Mouse (Mus musculus): ENCODE data around the gene Rreb1. TPM values are rescaled to one million over a fixed set of nuclear protein-coding genes. Genes with fewer than 3 reads are reported as not detected.

Gene Rreb1
- total RNA-seq, 2 experiments from 2014 or later: 54.1 to 71.5 TPM

- DNase-seq: no peak
Observed at GRCm38 (mm10) chr13:37853441-37853840, 75.2 kb downstream of the Rreb1 start.

GRCm38 (mm10) chr13:37854031-37854431 is 75.8 kb downstream of the Rreb1 start:
- DNase-seq: peak; percentile 68 to 80

DNA sequence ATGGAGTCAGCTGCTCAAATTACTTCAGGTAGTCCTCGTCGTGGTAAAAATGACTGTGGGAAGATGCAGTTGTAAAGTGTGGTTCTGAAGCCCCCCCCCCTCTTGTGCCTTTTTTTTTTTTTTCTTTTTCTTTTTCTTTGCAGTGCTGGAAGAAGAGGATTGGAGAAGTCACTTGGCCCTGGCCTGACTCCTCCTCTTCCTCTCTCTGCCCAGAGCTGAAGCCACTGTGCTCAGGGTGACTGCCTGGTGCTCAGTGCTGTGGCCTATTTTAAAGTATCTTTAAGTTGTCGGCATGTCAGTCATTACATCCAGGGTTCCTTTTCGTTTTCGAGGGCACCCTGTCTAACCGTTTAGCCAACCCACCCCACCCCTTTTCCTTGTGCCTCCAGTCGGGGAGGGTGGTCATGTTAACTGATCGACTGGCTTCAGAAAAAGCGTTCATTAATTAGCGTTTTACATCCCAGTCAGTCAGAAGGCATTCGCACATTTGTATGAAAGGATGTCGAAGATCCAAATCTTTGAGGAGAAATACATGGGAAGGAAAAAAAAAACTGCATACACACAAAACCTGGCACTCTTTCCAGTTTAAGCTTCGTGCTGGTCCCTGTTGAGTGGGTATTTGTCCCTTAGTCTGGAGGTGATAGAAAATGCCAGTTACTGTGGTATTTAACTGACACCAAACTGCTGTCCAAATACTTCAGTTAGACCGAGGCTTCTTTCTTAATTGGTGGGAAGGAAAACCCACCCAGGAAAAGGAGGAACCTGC is 76.4 kb downstream of the Rreb1 start:
- peak in 1 of 2 experiments; percentile 38 for DNase-seq

DNA sequence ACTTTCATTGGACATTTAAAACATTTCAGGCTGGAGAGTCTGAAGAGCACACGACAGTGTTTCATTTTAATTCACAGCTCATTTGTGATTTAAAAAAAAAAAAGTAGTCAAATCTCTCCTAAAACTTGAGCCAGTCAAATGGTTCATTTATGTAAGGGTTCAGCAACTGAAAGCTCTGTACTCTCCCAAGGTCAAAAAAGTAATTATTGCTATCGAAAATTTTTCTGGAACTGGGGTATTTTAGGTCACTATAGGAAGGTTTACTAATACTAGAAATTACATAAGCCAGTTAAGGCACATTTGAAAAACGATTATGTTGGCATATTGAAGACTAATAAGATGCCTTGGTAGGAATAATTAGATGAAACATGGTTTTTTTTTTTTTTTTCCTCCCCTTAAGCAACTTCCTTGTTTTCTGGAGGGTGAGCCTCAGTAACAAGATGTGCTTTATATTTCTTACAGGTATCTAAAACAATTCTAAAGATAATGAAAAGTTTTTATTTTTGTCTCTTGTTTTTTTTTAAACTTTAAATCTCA is 77.1 kb downstream of the Rreb1 start:
- no peak for DNase-seq

DNA sequence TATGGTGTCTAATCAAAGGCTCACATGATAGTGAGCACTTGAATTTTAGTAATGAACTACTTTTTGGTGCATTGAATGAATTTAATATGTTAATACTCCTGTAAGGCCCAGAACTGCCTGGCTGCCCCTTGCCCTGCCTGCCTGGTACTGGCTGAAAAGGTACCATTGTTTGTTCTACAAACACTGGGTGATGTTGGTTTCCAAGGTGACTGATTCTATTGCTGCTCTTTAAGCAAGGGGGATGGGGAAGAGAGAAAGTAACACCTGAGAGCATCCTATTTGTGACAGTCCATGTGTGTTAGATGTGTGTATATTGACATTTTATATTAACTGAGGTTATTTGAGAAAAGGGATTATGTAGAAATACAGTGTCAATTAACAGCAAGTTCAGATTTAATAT is 77.6 kb downstream of the Rreb1 start:
- no peak for DNase-seq

DNA sequence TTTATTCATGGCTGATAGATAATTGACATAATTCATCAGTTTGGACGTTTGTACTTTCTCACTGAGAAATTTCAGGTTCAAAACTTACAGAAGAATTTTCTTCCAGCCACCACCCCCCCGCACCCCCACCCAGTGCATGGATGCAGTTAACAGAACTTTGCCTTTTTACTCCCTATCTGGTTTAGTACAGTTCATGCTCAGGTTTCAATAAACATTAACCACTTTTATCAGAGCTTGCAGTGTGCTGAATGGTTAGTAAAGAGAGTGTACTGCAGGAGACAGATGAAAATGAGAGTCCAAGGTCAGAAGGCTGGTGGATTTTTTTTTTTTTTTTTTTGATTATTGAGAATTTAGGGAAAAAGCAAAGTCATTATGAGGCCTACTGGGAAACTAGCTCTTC is 78.3 kb downstream of the Rreb1 start:
- DNase-seq: no peak

DNA sequence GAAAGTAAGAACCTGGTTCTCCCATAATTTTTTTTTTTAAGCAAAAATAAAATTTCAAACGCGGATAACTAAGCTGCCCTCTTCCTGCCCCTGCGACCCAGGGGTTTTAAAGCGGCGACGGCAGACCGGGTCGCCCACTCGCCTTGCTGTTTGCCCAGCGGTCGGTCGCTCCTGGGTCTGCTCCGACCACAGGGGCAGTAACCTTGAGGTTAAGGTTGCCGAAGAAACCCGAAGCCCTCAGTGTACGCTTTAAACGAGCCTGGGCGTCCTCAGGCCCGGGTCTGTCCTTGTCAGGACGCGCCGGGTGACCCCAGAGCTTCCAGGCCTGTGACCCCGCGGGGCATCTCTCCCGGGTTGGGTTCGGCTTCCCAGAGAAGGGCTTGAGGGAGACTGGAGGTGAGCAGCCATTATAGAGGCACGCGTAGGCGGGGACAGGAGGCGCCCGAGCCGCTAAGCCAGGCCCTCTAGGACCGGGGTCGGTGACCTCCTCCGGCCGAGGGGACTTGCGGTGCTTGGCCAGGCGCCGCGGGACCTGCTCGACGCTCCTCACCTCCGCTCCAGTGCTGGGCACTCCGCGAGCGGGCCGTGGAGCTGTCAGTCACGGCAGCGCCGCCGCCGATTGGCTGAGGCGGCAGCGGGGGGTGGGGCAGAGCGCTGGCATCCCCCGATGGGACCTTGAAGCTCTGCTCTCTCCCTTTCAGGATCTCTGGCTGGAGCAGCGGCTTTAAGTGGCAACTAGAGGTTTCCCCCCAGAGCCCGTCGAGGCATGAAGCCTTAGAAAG is 79.3 kb downstream of the Rreb1 start:
- DNase-seq: peak; percentile 96 to 97

DNA sequence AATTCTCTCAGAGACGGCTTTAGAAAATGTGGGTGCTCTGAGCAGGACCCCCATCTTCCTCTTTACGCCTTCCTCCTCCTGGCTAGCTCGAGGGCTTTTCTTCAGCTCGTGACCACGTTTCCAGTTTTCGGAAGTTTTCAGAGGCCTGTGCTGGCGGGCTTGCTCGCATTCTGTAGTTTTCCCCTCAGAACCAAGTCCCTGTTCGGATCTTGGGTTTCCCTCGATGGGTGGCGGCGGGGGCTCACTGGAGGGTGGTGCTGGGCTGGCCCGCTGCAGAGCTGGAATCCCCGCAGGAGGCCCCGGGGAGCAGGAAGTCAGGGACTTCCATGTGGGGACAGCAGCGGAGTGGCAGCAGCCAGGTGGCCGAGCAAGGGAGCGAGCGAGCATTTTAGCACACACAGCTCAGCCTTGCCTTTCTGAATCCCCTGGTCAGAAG is 79.9 kb downstream of the Rreb1 start:
- peak; percentile 46 to 66 for DNase-seq

DNA sequence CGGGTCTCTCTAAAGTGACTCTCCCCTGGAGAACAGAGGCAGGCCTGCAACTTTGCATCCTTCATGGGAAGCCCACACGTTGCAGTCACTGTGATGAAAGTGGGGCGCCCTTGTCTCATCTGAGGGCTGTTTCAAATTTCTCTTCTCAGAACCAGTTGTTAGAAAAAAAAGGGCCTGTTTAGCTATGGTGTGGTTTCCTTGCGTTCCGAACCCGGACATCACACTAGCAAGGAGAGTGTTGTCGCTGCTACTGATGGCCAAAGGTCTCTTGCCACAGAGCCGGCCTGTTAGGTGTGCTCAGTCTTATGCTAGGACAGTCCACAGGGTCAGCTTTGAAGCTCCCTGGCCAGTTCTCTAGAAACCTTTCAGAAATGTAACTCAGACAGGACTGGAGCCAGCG is 80.3 kb downstream of the Rreb1 start:
- DNase-seq: no peak

- DNase-seq: no peak
Observed at GRCm38 (mm10) chr13:37859782-37860181, 81.6 kb downstream of the Rreb1 start.

DNA sequence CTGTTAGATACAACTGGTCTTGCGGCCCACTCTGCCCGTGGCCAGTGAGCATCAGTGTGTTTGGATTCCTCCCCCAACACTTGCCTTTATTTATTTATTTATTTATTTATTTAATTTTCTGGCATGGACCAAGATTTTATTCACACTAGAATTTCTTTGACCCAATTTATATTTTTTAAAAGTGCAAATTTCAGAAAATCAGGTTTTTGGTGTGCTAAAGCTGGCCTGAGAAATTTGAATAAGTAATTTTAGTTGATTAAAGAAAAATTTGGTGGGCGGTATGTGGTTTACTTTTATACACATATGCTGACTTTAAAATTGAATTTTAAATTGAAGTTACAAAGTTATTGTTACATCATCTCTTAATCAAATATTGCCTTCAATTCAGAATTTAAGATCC is 82.0 kb downstream of the Rreb1 start:
- DNase-seq: no peak

GRCm38 (mm10) chr13:37860789-37861188 is 82.6 kb downstream of the Rreb1 start:
- no peak for DNase-seq

GRCm38 (mm10) chr13:37862492-37862891 is 84.3 kb downstream of the Rreb1 start:
- no peak for DNase-seq

DNA sequence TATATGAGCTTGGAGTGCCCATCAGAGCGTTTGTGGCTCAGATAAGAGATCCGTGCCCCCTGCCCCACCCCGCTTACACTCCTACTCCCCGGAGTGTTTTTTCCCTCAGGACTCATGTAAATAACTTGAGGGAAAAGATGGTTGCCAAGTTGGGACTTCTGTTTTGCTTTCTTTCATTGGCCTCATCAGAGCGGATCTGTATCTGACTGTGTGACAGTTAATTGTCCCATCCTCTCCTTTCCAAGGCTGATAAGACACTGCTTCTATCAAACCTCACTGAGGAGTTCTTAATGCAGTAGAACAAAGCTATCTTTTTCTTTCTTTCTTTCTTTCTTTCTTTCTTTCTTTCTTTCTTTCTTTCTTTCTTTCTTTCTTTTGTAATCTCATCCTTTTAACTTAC is 85.4 kb downstream of the Rreb1 start:
- DNase-seq: no peak

DNA sequence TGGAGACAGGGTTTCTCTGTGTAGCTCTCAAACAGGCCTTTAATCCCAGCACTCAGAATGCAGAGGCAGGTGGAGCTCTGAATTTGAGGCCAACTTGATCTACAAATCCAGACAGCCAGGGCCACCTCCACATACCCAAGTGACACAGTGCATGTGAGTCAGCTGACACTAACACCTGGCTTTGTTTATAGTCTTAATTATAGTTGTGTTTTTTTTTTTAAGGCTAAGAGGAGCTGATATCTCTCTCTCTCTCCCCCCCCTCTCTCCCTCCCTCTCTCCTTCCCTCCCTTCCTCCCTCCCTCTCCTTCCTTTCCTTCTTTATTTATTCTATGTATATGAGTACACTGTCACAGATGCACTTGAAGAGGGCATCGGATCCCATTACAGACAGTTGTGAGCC is 86.5 kb downstream of the Rreb1 start:
- DNase-seq: no peak

- no peak for DNase-seq
Observed at GRCm38 (mm10) chr13:37866296-37866695, 88.1 kb downstream of the Rreb1 start.

DNA sequence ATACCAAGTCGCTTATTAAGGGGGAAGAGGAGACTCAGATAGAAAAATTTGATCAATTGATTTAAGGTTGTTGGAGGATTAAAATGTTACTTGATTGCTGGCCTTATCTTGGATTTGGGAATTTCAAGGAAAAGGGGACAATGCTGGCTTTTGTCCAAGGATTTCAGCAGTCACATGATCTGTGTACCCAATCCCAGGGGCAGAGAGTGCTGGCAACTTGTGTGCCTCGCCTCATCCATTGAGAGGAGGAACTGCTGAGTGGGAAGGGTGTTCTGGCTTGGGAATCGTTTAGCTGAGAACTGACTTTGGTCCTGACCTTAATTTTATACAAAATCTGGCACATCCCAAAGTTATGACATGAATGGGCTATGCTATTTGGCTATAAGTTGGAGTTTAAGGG is 88.6 kb downstream of the Rreb1 start:
- DNase-seq: no peak

GRCm38 (mm10) chr13:37870118-37870908 is 92.1 kb downstream of the Rreb1 start:
- no peak for DNase-seq

GRCm38 (mm10) chr13:37872142-37872835 is 94.1 kb downstream of the Rreb1 start:
- no peak for DNase-seq

DNA sequence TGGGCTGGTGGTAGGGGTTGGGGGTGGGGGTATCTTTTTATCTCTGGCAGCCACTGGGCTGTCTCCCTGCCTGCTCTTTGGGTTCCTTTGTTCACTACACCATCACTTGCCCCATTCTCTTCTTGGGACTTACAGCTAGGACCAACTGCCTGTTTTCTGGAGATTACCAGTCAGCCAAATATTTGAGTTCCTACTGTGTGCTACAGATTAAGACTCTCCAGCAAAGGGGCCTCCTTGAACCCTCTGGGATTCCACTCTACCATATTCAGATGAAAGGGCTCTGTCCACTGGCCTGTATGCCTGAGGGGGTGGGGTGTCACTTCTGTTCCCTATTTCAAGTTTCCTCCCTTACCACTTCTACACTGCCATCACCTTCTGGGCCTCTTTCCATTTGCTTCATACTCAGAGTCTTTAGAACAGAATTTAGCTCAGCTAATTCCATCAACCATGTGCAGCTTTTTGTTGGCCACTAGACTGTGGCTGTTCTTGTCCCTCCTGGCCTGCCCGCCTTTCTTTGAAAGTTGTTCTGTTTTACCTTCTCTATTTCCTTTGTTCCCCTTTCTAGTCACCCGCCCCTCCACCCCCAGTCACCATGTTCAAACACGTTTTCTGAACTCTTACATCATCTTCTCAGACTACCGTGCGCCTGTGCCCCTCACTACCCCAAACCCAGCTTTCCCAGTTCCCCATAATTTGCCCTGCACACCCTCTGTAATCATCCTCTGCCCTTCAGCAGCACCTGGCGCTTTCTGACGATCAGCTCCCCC is 95.1 kb downstream of the Rreb1 start:
- DNase-seq: no peak

DNA sequence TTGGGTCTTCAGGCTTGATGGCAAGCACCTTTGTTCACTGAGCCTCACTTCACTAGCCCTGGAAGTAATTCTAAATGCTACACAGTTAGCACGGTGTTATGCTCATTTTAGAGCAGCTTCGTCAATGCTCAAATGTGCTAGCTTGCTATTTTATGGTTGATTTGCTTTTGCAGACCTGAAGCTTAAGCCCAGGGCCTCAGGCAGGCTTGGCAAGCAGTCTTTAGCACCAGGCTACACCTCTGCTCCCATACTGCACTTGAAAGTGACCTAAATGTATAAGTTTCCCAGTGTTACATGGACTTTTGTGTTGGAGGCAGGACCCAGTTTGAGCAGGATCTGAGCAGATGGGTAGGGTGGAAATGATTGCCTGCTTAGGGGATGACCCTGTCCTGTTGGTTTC is 97.7 kb downstream of the Rreb1 start:
- no peak for DNase-seq

All from adrenal gland, postnatal 36 days (tissue).